Mouse (Mus musculus) stomach, embryonic 14.5 days (tissue): ENCODE measurements at regions not wholly inside any gene's neighbourhood (a gene's known extent, or its start where the extent isn't known, plus 50 kb on each side); places are given as distances from the start of the nearest gene placed in this dataset.

ENCODE experiments used
- ATAC-seq: fragments of 200-750 bp; cut with Nextera tagmentation; 2 replicates; pipeline ENCODE4 v1.8.0; 2017; ENCODE audit warnings: low read depth, moderate TSS enrichment; ENCODE audit not compliant: insufficient number of reproducible peaks, insufficient read depth, low FRiP score
- H3K27ac ChIP-seq: fragments of 300-500 bp; sonication (generic); 2 replicates; pipeline ENCODE4 v1.5.1; 2014; ENCODE audit warnings: mild to moderate bottlenecking, low read length, moderate library complexity, mixed read lengths
- H3K27me3 ChIP-seq: fragments of 300-500 bp; sonication (generic); 2 replicates; pipeline ENCODE4 v1.6.1; 2014; ENCODE audit warnings: low read length, control low read depth, mixed read lengths; ENCODE audit not compliant: control insufficient read depth, insufficient read depth
- H3K36me3 ChIP-seq: fragments of 300-500 bp; sonication (generic); 2 replicates; pipeline ENCODE4 v1.6.1; 2014; ENCODE audit warnings: mild to moderate bottlenecking, control low read depth, low read length, moderate library complexity, mixed read lengths; ENCODE audit not compliant: control insufficient read depth, insufficient read depth
- H3K4me1 ChIP-seq: fragments of 300-500 bp; sonication (generic); 2 replicates; pipeline ENCODE4 v1.6.1; 2014; ENCODE audit warnings: low read length, control low read depth, mixed read lengths; ENCODE audit not compliant: control insufficient read depth, insufficient read depth
- H3K4me2 ChIP-seq: fragments of 300-500 bp; sonication (generic); replicated peaks from 2 replicates; pipeline ENCODE4 v1.6.1; 2014; ENCODE audit warnings: low read depth, low read length, control low read depth
- H3K4me3 ChIP-seq: fragments of 300-500 bp; sonication (generic); 2 replicates; pipeline ENCODE4 v1.5.1; 2014; ENCODE audit warnings: low read depth, low read length, control low read depth
- H3K9ac ChIP-seq: fragments of 300-500 bp; sonication (generic); replicated peaks from 2 replicates; pipeline ENCODE4 v1.6.1; 2014; ENCODE audit warnings: low read depth, mild to moderate bottlenecking, control low read depth, low read length, moderate library complexity, mixed read lengths
- H3K9me3 ChIP-seq: fragments of 300-500 bp; sonication (generic); 2 replicates; pipeline ENCODE4 v1.6.1; 2016; ENCODE audit warnings: low read depth, low read length, control low read depth; ENCODE audit not compliant: control insufficient read depth
- WGBS: fragments of 180-500 bp; shearing (Covaris S2); extraction: QIAGEN DNeasy Blood & Tissue Kit; methylation state at CpG from one replicate; pipeline ENCODE4 v1.1.7; 2014; 5-methylcytosine and 5-hydroxymethylcytosine counted together

DNA sequence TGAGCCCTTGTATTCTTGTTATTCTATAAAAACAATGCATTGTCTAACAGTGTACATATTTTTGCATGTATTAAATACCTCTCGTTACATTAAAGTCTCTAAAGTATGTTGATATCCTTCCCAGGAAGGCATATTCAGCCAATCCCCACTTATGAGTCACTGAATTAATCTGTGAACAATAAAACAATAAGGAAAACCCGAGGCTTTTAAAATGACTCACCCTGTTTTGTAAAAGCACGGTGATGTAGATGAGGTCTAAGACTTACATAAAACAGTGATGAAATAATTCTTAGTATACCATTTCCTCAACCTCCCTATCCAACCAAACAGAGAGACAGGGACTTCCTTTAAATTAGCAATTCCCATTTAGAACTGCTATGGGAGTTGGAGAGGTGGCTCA lies 95.8 kb downstream of the Asb7 start:
- ATAC-seq, result no peak

DNA sequence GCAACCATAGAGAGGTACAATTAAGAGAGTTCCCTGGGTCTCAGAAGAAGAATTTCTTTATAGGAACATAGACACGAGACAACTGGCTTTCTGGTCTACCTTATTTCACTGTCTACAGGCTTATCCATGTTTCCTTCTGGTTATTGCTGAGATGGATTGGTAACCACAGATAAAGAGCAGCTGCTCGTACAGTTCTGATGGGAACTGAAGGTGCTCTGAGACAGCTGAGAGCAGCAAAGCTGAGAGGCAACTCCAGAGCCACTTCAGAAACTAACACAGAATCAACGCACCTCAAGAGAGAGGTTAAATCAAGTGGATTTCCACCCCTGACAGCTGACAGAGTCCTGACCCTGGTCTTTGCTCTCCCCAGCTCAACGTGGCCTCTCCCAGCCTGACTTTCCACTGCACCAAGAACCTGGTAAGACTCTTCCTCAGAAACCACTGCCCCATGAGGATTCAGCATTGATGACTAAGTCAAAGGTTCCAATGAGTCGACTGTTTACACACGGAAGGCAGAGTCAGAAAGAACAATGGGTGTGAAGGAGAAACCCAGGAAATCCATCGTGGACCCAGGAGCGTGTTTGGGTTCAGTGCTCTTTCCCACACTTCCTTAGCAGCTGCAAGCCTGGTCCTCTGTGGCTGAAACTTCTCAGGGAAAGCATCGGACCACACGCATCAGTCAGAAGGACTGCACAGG lies 97.7 kb downstream of the Asb7 start:
- Histone ChIP-seq H3K27ac (no peak overlapping the region), H3K4me1 (no peaks in the 10 kb centered on the region), H3K36me3 (no peaks in the 10 kb centered on the region), H3K4me3 (no peak overlapping the region), H3K27me3 (no peaks in the 10 kb centered on the region), H3K9ac (no peak overlapping the region), H3K9me3 (peaks cover 4% of the 10 kb centered on the region; the same call in 1 of the 2 replicates), H3K4me2 (no peak overlapping the region)
- WGBS, result 74% methylated on average over 10 of the region's 10 CpGs
- no peak for ATAC-seq

More for the DNA sequence above, 95.8 kb downstream of the Asb7 start:
- Histone ChIP-seq H3K36me3 (no peaks in the 10 kb centered on the region), H3K4me3 (no peak overlapping the region), H3K9me3 (peaks cover 4% of the 10 kb centered on the region; the same call in 1 of the 2 replicates), H3K4me1 (no peaks in the 10 kb centered on the region), H3K9ac (no peak overlapping the region), H3K27me3 (no peaks in the 10 kb centered on the region), H3K4me2 (no peak overlapping the region), H3K27ac (no peak overlapping the region)
- 78% methylated on average over 3 of the region's 3 CpGs for WGBS

DNA sequence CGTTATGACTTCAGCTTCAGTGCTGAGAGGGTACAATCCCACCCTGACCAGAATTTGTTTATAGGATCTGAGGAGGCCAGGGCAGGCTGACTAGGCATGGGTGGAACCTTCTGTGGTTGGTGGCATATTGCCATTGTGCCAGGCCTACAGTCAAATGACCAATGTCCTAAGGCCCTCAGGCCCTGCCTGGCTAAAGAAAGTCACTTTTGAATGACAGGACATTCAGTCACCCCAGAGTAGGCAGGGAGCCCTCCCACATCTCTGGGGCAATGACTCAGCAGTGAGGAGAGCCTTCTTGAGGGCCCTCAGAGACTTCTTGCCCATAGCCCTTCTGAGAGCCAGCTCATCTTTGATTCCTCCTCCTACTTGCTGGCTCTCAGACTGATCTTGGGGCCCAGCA lies 102.9 kb downstream of the Asb7 start:
- WGBS, result 71% methylated on average over 1 of the region's 1 CpGs
- no peak for ATAC-seq

DNA sequence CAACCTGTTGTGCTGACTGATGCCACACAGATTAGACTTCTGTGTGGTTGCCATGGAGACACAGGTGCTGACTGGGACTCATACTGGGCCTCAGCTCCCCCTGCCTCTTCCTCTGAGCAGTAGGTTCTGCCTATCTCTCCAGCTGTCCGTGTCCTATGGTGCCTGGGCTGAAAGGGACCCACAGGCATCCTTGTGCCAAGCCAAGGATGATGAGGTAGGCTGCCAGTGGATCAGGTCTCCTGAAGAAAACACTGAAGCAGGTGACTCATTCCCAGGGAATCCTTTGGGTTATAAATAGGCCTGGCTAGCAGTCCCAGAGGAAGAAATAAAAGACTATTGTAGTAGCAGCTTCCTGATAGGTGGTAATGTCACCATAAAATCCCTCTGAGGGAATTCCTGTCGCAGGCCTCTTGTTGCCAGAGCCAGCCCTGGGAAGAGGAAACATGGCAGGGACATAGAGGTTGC lies 108.7 kb downstream of the Asb7 start:
- Histone ChIP-seq H3K9ac (no peak overlapping the region), H3K4me3 (no peak overlapping the region), H3K27me3 (no peaks in the 10 kb centered on the region), H3K27ac (no peak overlapping the region), H3K4me2 (no peak overlapping the region), H3K9me3 (no peaks in the 10 kb centered on the region), H3K4me1 (no peaks in the 10 kb centered on the region), H3K36me3 (no peaks in the 10 kb centered on the region)
- ATAC-seq, result no peak
- WGBS, result 59% methylated on average over 2 of the region's 2 CpGs

More for the DNA sequence above, 102.9 kb downstream of the Asb7 start:
- Histone ChIP-seq H3K4me1 (no peaks in the 10 kb centered on the region), H3K9me3 (peaks cover 4% of the 10 kb centered on the region; the same call in 1 of the 2 replicates), H3K27ac (no peak overlapping the region), H3K9ac (no peak overlapping the region), H3K36me3 (no peaks in the 10 kb centered on the region), H3K4me3 (no peak overlapping the region), H3K4me2 (no peak overlapping the region), H3K27me3 (no peaks in the 10 kb centered on the region)

DNA sequence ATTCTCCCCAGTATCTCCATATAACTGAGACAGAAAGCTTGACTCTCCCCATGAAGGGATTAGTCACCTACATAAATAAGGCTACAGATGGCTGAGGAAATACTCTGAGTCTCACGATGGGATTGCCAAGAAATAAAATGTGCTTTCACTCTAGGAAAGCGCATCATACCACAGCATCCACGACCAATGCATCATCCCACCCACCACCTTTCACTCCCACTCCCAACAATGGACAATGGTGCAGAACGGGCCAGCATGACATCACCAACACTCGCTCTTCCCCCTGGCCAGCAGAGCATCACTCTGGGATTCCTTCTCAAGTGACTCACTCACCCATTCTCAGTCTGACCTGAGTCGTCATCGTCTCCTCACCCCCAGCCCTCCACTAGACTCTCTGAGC lies 113.1 kb downstream of the Asb7 start:
- Histone ChIP-seq H3K4me3 (no peak overlapping the region), H3K36me3 (no peaks in the 10 kb centered on the region), H3K4me1 (no peaks in the 10 kb centered on the region), H3K4me2 (no peak overlapping the region), H3K9me3 (no peaks in the 10 kb centered on the region), H3K27me3 (no peaks in the 10 kb centered on the region), H3K27ac (no peak overlapping the region), H3K9ac (no peak overlapping the region)
- 83% methylated on average over 7 of the region's 7 CpGs for WGBS
- ATAC-seq, result no peak

DNA sequence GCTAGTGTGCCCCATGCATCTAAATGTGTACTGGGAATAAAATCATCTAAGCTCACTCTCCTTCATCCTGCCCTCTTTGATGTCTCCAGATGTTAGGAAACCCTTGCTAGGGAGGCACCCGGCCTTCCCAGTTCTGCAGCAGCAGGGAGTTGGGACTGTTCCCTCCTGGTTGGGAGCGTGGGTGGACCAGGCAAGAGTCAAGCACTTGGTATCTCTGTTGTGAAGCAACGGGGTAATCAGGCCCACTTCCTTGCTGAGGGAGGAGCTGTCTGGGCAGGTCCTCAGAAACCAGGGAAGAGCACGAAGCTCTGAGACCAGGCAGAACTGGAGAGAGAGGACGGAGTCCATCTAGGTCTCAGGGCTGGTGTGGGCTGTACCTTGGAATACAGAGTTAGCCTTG lies 117.9 kb downstream of the Asb7 start:
- H3K4me1 ChIP-seq, result no peaks in the 10 kb centered on the region
- no peaks in the 10 kb centered on the region for H3K9me3 ChIP-seq
- no peak overlapping the region for H3K4me2 ChIP-seq
- no peak overlapping the region for H3K4me3 ChIP-seq
- no peak overlapping the region for H3K27ac ChIP-seq
- WGBS, result 58% methylated on average over 5 of the region's 5 CpGs
- no peaks in the 10 kb centered on the region for H3K36me3 ChIP-seq
- H3K27me3 ChIP-seq, result no peaks in the 10 kb centered on the region
- H3K9ac ChIP-seq, result no peak overlapping the region
- ATAC-seq, result no peak

DNA sequence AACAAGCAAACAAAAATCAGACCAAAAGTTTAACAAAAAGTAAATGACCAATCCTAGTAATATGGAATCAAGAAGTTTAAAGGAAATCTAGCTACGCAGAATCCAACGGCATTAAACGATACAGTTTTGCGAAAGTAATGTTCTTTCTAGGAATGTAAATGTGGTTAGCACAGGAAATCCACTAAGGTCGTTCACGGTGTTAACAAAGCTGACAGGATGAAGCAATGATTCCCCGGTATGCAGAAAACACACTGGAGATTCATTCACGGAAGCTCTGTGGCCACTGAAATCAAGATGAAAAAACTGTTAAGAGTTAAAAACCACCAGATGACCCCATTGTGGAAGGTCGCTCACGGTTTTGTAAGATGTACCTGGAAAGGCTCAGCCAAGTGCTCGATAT lies 120.4 kb upstream of the Aldh1a3 start:
- Histone ChIP-seq H3K36me3 (no peaks in the 10 kb centered on the region), H3K4me2 (no peak overlapping the region), H3K27ac (no peak overlapping the region), H3K9ac (no peak overlapping the region), H3K9me3 (no peaks in the 10 kb centered on the region), H3K4me1 (no peaks in the 10 kb centered on the region), H3K27me3 (no peaks in the 10 kb centered on the region), H3K4me3 (no peak overlapping the region)
- ATAC-seq, result no peak
- WGBS, result 62% methylated on average over 11 of the region's 11 CpGs

DNA sequence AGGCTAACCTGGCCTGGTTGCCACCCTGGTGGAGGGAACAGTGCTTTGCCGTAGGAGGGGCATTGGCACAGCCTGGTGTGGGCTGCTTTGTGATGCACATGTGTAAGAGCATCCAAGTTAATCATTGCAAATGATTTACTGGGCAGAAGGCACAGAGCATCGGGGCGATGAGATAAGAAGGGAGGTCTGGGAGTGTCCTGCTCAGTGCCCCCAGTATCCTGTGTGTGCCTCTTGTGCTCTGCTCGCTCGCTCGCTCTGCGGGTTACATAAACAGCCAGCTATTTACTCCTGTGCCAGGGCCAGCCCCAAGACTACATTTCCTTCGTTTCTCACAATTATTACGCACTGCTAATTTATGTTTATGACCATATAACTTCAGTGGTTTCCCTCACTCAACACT lies 117.9 kb upstream of the Aldh1a3 start:
- H3K27me3 ChIP-seq, result no peaks in the 10 kb centered on the region
- 66% methylated on average over 9 of the region's 9 CpGs for WGBS
- H3K4me2 ChIP-seq, result no peak overlapping the region
- H3K4me1 ChIP-seq, result no peaks in the 10 kb centered on the region
- H3K9me3 ChIP-seq, result no peaks in the 10 kb centered on the region
- no peak for ATAC-seq
- H3K27ac ChIP-seq, result no peak overlapping the region
- no peak overlapping the region for H3K4me3 ChIP-seq
- no peak overlapping the region for H3K9ac ChIP-seq
- no peaks in the 10 kb centered on the region for H3K36me3 ChIP-seq
